Mouse (Mus musculus): ENCODE data around the gene Sec16b.

Gene Sec16b

GRCm38 (mm10) chr1:157506522-157506921 is at the start of gene Sec16b:
TSS of gene Sec16b (plus strand) at chr1:157506728.
- no peak for DNase-seq

GRCm38 (mm10) chr1:157457789-157458188 is 48.7 kb upstream of the Sec16b start:
- no peak for DNase-seq

- peak; percentile 67 to 69 for DNase-seq
Observed at GRCm38 (mm10) chr1:157458421-157459208, 47.9 kb upstream of the Sec16b start, which contains the start of gene Cryzl2. TSS of gene Cryzl2 (plus strand) at chr1:157458577.

- DNase-seq = no peak
Observed at GRCm38 (mm10) chr1:157459904-157460303, 46.6 kb upstream of the Sec16b start.

- DNase-seq = no peak
Observed at GRCm38 (mm10) chr1:157461276-157461675, 45.3 kb upstream of the Sec16b start.

GRCm38 (mm10) chr1:157462336-157462735 is 44.2 kb upstream of the Sec16b start:
- DNase-seq = no peak

- DNase-seq = peak; percentile 41 to 42
Observed at GRCm38 (mm10) chr1:157465194-157465593, 41.3 kb upstream of the Sec16b start.

- no peak for DNase-seq
Observed at GRCm38 (mm10) chr1:157467866-157468265, 38.7 kb upstream of the Sec16b start.

- DNase-seq = no peak
Observed at GRCm38 (mm10) chr1:157470761-157471386, 35.7 kb upstream of the Sec16b start.

GRCm38 (mm10) chr1:157472716-157473115 is 33.8 kb upstream of the Sec16b start:
- no peak for DNase-seq

- no peak for DNase-seq
Observed at GRCm38 (mm10) chr1:157474865-157475264, 31.7 kb upstream of the Sec16b start.

- DNase-seq = no peak
Observed at GRCm38 (mm10) chr1:157476231-157476630, 30.3 kb upstream of the Sec16b start.

- DNase-seq = no peak
Observed at GRCm38 (mm10) chr1:157480090-157480489, 26.4 kb upstream of the Sec16b start.

- no peak for DNase-seq
Observed at GRCm38 (mm10) chr1:157480901-157481300, 25.6 kb upstream of the Sec16b start.

GRCm38 (mm10) chr1:157481666-157482065 is 24.9 kb upstream of the Sec16b start:
- DNase-seq = no peak

GRCm38 (mm10) chr1:157484161-157484560 is 22.4 kb upstream of the Sec16b start:
- no peak for DNase-seq

GRCm38 (mm10) chr1:157500657-157501056 is 5.9 kb upstream of the Sec16b start:
- DNase-seq = no peak

GRCm38 (mm10) chr1:157501352-157501945 is 5.1 kb upstream of the Sec16b start:
- no peak for DNase-seq

GRCm38 (mm10) chr1:157503071-157503470 is 3.5 kb upstream of the Sec16b start:
- DNase-seq = no peak

GRCm38 (mm10) chr1:157506995-157507595 is 567 bp downstream of the Sec16b start:
- no peak for DNase-seq

GRCm38 (mm10) chr1:157507814-157508213 is 1.3 kb downstream of the Sec16b start:
- no peak for DNase-seq

GRCm38 (mm10) chr1:157512690-157513448 is 6.3 kb downstream of the Sec16b start:
- DNase-seq = no peak

- DNase-seq = no peak
Observed at GRCm38 (mm10) chr1:157513559-157513958, 7.0 kb downstream of the Sec16b start.
